Mouse (Mus musculus) MEL (cell line): ENCODE measurements around the gene Dcaf4. TPM values are rescaled to one million over a fixed set of nuclear protein-coding genes. Genes with fewer than 3 reads are reported as not detected.

Source experiments
- DNase-seq: peaks from one replicate; pipeline ENCODE4 v3.0.0; 2011; ENCODE audit warnings: low read depth, low spot score
- H3K27ac ChIP-seq: 2 replicates; pipeline ENCODE4 v1.5.1; 2012; ENCODE audit warnings: low read depth, mild to moderate bottlenecking, control low read depth, low read length, moderate library complexity; ENCODE audit not compliant: control insufficient read depth
- H3K27me3 ChIP-seq, 2 experiments: fragments of 150-350 bp in 1 of 2; sonication (generic) in 1 of 2; 2 replicates each; pipeline ENCODE4 v1.6.1; 2012; ENCODE audit warnings: low read length in 2 of 2, mild to moderate bottlenecking in 2 of 2, improper control_type of control experiment in 1 of 2, moderate library complexity in 1 of 2; ENCODE audit not compliant: insufficient read depth in 2 of 2, control insufficient read depth in 1 of 2
- H3K36me3 ChIP-seq, 2 experiments: 2 replicates each; pipeline ENCODE4 v1.6.1; 2012 to 2014; ENCODE audit warnings: low read length in 2 of 2, improper control_type of control experiment in 1 of 2, inconsistent platforms in 1 of 2, mild to moderate bottlenecking in 1 of 2; ENCODE audit not compliant: insufficient read depth in 2 of 2, control insufficient read depth in 1 of 2
- H3K4me1 ChIP-seq, 2 experiments: fragments of 150-350 bp in 1 of 2; sonication (generic) in 1 of 2; 2 replicates each; pipeline ENCODE4 v1.6.1; 2012; ENCODE audit warnings: low read length in 2 of 2, improper control_type of control experiment in 1 of 2, mild to moderate bottlenecking in 1 of 2; ENCODE audit not compliant: insufficient read depth in 2 of 2, control insufficient read depth in 1 of 2
- H3K4me3 ChIP-seq, 2 experiments: fragments of 150-350 bp in 1 of 2; sonication (generic) in 1 of 2; 2 replicates each; pipeline ENCODE4 v1.5.1; 2012; ENCODE audit warnings: low read depth in 2 of 2, low read length in 2 of 2, mild to moderate bottlenecking in 2 of 2, moderate library complexity in 2 of 2, control low read depth in 1 of 2, improper control_type of control experiment in 1 of 2; ENCODE audit not compliant: control insufficient read depth in 1 of 2, insufficient read depth in 1 of 2
- H3K79me2 ChIP-seq: 2 replicates; pipeline ENCODE4 v1.6.1; 2012; ENCODE audit warnings: mild to moderate bottlenecking, low read length, moderate library complexity; ENCODE audit not compliant: control insufficient read depth, poor library complexity, insufficient read depth
- H3K9ac ChIP-seq: 2 replicates; pipeline ENCODE4 v1.6.1; 2012; ENCODE audit warnings: low read depth, mild to moderate bottlenecking, control low read depth, low read length, moderate library complexity; ENCODE audit not compliant: control insufficient read depth, poor library complexity, severe bottlenecking
- H3K9me3 ChIP-seq: fragments of 150-350 bp; sonication (generic); replicated peaks from 2 replicates; pipeline ENCODE4 v1.6.1; 2012; ENCODE audit warnings: mild to moderate bottlenecking, low read length, improper control_type of control experiment, moderate library complexity; ENCODE audit not compliant: insufficient read depth
- BHLHE40 ChIP-seq: IDR thresholded peaks from 2 replicates; pipeline ENCODE4 v1.6.1; 2012; ENCODE audit warnings: low read depth, mild to moderate bottlenecking, inconsistent platforms, low read length, improper control_type of control experiment, borderline replicate concordance
- CHD1 ChIP-seq: IDR thresholded peaks from 2 replicates; pipeline ENCODE4 v1.6.1; 2012; ENCODE audit warnings: low read depth, mild to moderate bottlenecking, inconsistent platforms, low read length, improper control_type of control experiment
- CHD2 ChIP-seq: IDR thresholded peaks from 2 replicates; pipeline ENCODE4 v1.6.1; 2011; ENCODE audit warnings: low read length, improper control_type of control experiment
- CTCF ChIP-seq, 3 experiments: IDR thresholded peaks in 2 of 3; conservative IDR thresholded peaks in 1 of 3; 2 replicates each; pipeline ENCODE4 v1.5.1; 2011 to 2012; ENCODE audit warnings: low read length in 3 of 3, low read depth in 2 of 3, mild to moderate bottlenecking in 2 of 3, improper control_type of control experiment in 1 of 3, inconsistent platforms in 1 of 3, mixed read lengths in 1 of 3, moderate library complexity in 1 of 3; ENCODE audit not compliant: control insufficient read depth in 1 of 3, insufficient read depth in 1 of 3, poor library complexity in 1 of 3, severe bottlenecking in 1 of 3
- EP300 ChIP-seq, 2 experiments: IDR thresholded peaks; 2 replicates each; pipeline ENCODE4 v1.6.1; 2011; ENCODE audit warnings: improper control_type of control experiment in 2 of 2, low read length in 2 of 2, low read depth in 1 of 2, mild to moderate bottlenecking in 1 of 2
- ETS1 ChIP-seq: IDR thresholded peaks from 2 replicates; pipeline ENCODE4 v1.6.1; 2012; ENCODE audit warnings: low read depth, mild to moderate bottlenecking, inconsistent platforms, low read length, improper control_type of control experiment, moderate library complexity
- GABPA ChIP-seq: IDR thresholded peaks from 2 replicates; pipeline ENCODE4 v1.6.1; 2012; ENCODE audit warnings: low read depth, mild to moderate bottlenecking, inconsistent platforms, low read length, improper control_type of control experiment, moderate library complexity
- GATA1 ChIP-seq: IDR thresholded peaks from 2 replicates; pipeline ENCODE4 v1.6.1; 2011; ENCODE audit warnings: low read depth, low read length, improper control_type of control experiment
- HCFC1 ChIP-seq: IDR thresholded peaks from 2 replicates; pipeline ENCODE4 v1.6.1; 2012; ENCODE audit warnings: low read depth, mild to moderate bottlenecking, inconsistent platforms, low read length, improper control_type of control experiment, moderate library complexity
- JUND ChIP-seq: IDR thresholded peaks from 2 replicates; pipeline ENCODE4 v1.6.1; 2011; ENCODE audit warnings: low read depth, mild to moderate bottlenecking, improper control_type of control experiment, low read length
- KAT2A ChIP-seq: conservative IDR thresholded peaks from 2 replicates; pipeline ENCODE4 v1.6.1; 2012; ENCODE audit warnings: low read depth, low read length, improper control_type of control experiment, inconsistent platforms
- MEF2A ChIP-seq: IDR thresholded peaks from 2 replicates; pipeline ENCODE4 v1.6.1; 2014; ENCODE audit warnings: low read depth, mild to moderate bottlenecking, inconsistent platforms, low read length, improper control_type of control experiment; ENCODE audit not compliant: poor library complexity, insufficient replicate concordance, severe bottlenecking; ENCODE audit errors: extremely low read depth
- MXI1 ChIP-seq: IDR thresholded peaks from 2 replicates; pipeline ENCODE4 v1.6.1; 2011; ENCODE audit warnings: mild to moderate bottlenecking, low read depth, low read length, improper control_type of control experiment
- MYB ChIP-seq: IDR thresholded peaks from 2 replicates; pipeline ENCODE4 v1.6.1; 2011; ENCODE audit warnings: mild to moderate bottlenecking, low read depth, low read length, improper control_type of control experiment
- NRF1 ChIP-seq: IDR thresholded peaks from 2 replicates; pipeline ENCODE4 v1.6.1; 2014; ENCODE audit warnings: low read depth, mild to moderate bottlenecking, inconsistent platforms, low read length, improper control_type of control experiment, moderate library complexity; ENCODE audit not compliant: poor library complexity, insufficient read depth, severe bottlenecking
- POLR2A ChIP-seq, 2 experiments: IDR thresholded peaks; 2 replicates each; pipeline ENCODE4 v1.6.1; 2011 to 2012; ENCODE audit warnings: low read length in 2 of 2, mild to moderate bottlenecking in 2 of 2, control low read depth in 1 of 2, improper control_type of control experiment in 1 of 2, low read depth in 1 of 2, moderate library complexity in 1 of 2; ENCODE audit not compliant: control insufficient read depth in 1 of 2, insufficient read depth in 1 of 2, poor library complexity in 1 of 2
- POLR2AphosphoS2 ChIP-seq: IDR thresholded peaks from 2 replicates; pipeline ENCODE4 v1.6.1; 2011; ENCODE audit warnings: low read length, improper control_type of control experiment
- POLR2AphosphoS5 ChIP-seq: IDR thresholded peaks from 2 replicates; pipeline ENCODE4 v1.6.1; 2012; ENCODE audit warnings: low read depth, borderline replicate concordance, mild to moderate bottlenecking, inconsistent platforms, low read length, moderate library complexity, mixed read lengths
- RAD21 ChIP-seq: IDR thresholded peaks from 2 replicates; pipeline ENCODE4 v1.6.1; 2011; ENCODE audit warnings: mild to moderate bottlenecking, low read depth, low read length, improper control_type of control experiment
- SIN3A ChIP-seq: IDR thresholded peaks from 2 replicates; pipeline ENCODE4 v1.6.1; 2012; ENCODE audit warnings: low read length, improper control_type of control experiment, inconsistent platforms
- SMC3 ChIP-seq: IDR thresholded peaks from 2 replicates; pipeline ENCODE4 v1.6.1; 2011; ENCODE audit warnings: low read depth, low read length, improper control_type of control experiment
- TAL1 ChIP-seq: IDR thresholded peaks from 2 replicates; pipeline ENCODE4 v1.6.1; 2012; ENCODE audit warnings: mild to moderate bottlenecking, inconsistent platforms, low read length, moderate library complexity, mixed read lengths
- TBP ChIP-seq: IDR thresholded peaks from 2 replicates; pipeline ENCODE4 v1.8.0; 2011; ENCODE audit warnings: low read depth, low read length, improper control_type of control experiment
- USF1 ChIP-seq: IDR thresholded peaks from 2 replicates; pipeline ENCODE4 v1.6.1; 2014; ENCODE audit warnings: low read depth, mild to moderate bottlenecking, inconsistent platforms, low read length, improper control_type of control experiment, moderate library complexity
- ZC3H11A ChIP-seq: IDR thresholded peaks from 2 replicates; pipeline ENCODE4 v1.6.1; 2012; ENCODE audit warnings: low read depth, mild to moderate bottlenecking, inconsistent platforms, low read length, improper control_type of control experiment
- ZKSCAN1 ChIP-seq: IDR thresholded peaks from 2 replicates; pipeline ENCODE4 v1.6.1; 2012; ENCODE audit warnings: low read depth, mild to moderate bottlenecking, inconsistent platforms, low read length, improper control_type of control experiment, moderate library complexity
- ZMIZ1 ChIP-seq: IDR thresholded peaks from 2 replicates; pipeline ENCODE4 v1.6.1; 2012; ENCODE audit warnings: low read depth, mild to moderate bottlenecking, inconsistent platforms, low read length, improper control_type of control experiment, moderate library complexity
- ZNF384 ChIP-seq: IDR thresholded peaks from 2 replicates; pipeline ENCODE4 v1.6.1; 2012; ENCODE audit warnings: low read depth, mild to moderate bottlenecking, inconsistent platforms, low read length, improper control_type of control experiment
- polyA plus RNA-seq, 2 experiments: library from polyadenylated mRNA; stranded (reverse) in 1 of 2; unstranded in 1 of 2; fragments of >175 nt in 1 of 2; fragments of >200 nt in 1 of 2; gene quantifications; 2 replicates each; pipeline versions ENCODE4 v1.2.1 to v1.2.4; 2012; ENCODE audit warnings: low replicate concordance in 2 of 2, low read depth in 1 of 2; ENCODE audit not compliant: insufficient read length in 2 of 2, insufficient read depth in 1 of 2, missing spikeins in 1 of 2
- total RNA-seq: library from RNA; depleted of rRNA; stranded (reverse); fragments of 300-350 nt; gene quantifications from 2 replicates; pipeline ENCODE4 v1.2.3, GENCODE M21; 2012

Dcaf4 gene
- total and polyA plus RNA-seq, 3 experiments, result 25.7 to 35.9 TPM; not detected in 1

GRCm38 (mm10) chr12:83488211-83488941 is 31.9 kb upstream of the Dcaf4 start:
- peak; percentile 68 for DNase-seq
- 0 out of 2 replicates have a peak, but pooled peaks have one; percentile 3 for TF ChIP-seq SMC3
- peak; percentile 30; the same call in 1 of the 2 replicates for TF ChIP-seq GATA1
- TF ChIP-seq SIN3A, result no peak
- Histone ChIP-seq H3K4me3 (peak overlapping the region; percentile 63 to 69), H3K79me2 (no peaks in the 10 kb centered on the region; the same call in 1 of the 2 replicates), H3K4me1 (peaks cover 0 to 14% of the 10 kb centered on the region in 2 experiments; a peak in 1 of 4 replicates), H3K27me3 (no peaks in the 10 kb centered on the region), H3K9ac (peak overlapping the region; percentile 57), H3K9me3 (no peaks in the 10 kb centered on the region), H3K27ac (0 out of 2 replicates have a peak overlapping the region, but pooled peaks have one; percentile 3), H3K36me3 (no peaks in the 10 kb centered on the region; a peak in 1 of 4 replicates)

GRCm38 (mm10) chr12:83489748-83490147 is 30.5 kb upstream of the Dcaf4 start:
- DNase-seq, result peak; percentile 45
- no peaks in the 10 kb centered on the region; the same call in 1 of the 2 replicates for H3K79me2 ChIP-seq
- peaks cover 0 to 11% of the 10 kb centered on the region in 2 experiments; a peak in 1 of 4 replicates for H3K4me1 ChIP-seq
- no peaks in the 10 kb centered on the region for H3K27me3 ChIP-seq
- H3K4me3 ChIP-seq, result no peak overlapping the region
- H3K9ac ChIP-seq, result no peak overlapping the region
- H3K36me3 ChIP-seq, result no peaks in the 10 kb centered on the region; a peak in 1 of 4 replicates
- H3K27ac ChIP-seq, result no peak overlapping the region
- H3K9me3 ChIP-seq, result no peaks in the 10 kb centered on the region
- TF ChIP-seq MEF2A, result no peak
- TF ChIP-seq ZNF384, result no peak
- TF ChIP-seq ZC3H11A, result peak; percentile 31; the same call in 1 of the 2 replicates
- TF ChIP-seq GABPA, result no peak
- TF ChIP-seq TAL1, result no peak
- TF ChIP-seq ZMIZ1, result no peak
- TF ChIP-seq CTCF (IDR thresholded peaks at IDR 0.05 in 2 of 3, conservative IDR thresholded peaks at IDR 0.05 in 1 of 3; ENCODE audit: control insufficient read depth in 1 of 3, insufficient read depth in 1 of 3, low read depth in 2 of 3, low read length in 3 of 3, poor library complexity in 1 of 3, severe bottlenecking in 1 of 3), result peak; percentile 15 to 56 (median 50); a peak in 4 of 6 replicates
- no peak for TF ChIP-seq USF1
- TF ChIP-seq GATA1, result no peak
- TF ChIP-seq JUND, result no peak
- TF ChIP-seq MXI1, result no peak
- TF ChIP-seq EP300 (IDR thresholded peaks at IDR 0.05; ENCODE audit: low read depth in 1 of 2, low read length in 2 of 2), result no peak
- TF ChIP-seq CHD1, result no peak
- TF ChIP-seq CHD2, result no peak
- TF ChIP-seq TBP, result no peak
- TF ChIP-seq ETS1, result no peak
- TF ChIP-seq SMC3, result peak; percentile 67
- TF ChIP-seq NRF1, result no peak
- no peak for TF ChIP-seq POLR2AphosphoS5
- TF ChIP-seq KAT2A, result no peak
- TF ChIP-seq RAD21, result peak; percentile 35
- TF ChIP-seq BHLHE40, result no peak
- no peak for TF ChIP-seq POLR2AphosphoS2
- no peak for TF ChIP-seq HCFC1
- no peak for TF ChIP-seq POLR2A (IDR thresholded peaks at IDR 0.05; ENCODE audit: control insufficient read depth in 1 of 2, insufficient read depth in 1 of 2, low read depth in 1 of 2, low read length in 2 of 2, poor library complexity in 1 of 2)
- no peak for TF ChIP-seq ZKSCAN1
- TF ChIP-seq MYB, result no peak
